Mouse (Mus musculus) CH12.LX (cell line): ENCODE data around the gene Pgam1.

Experiments used
- HCFC1 ChIP-seq: IDR thresholded peaks from 2 replicates; pipeline ENCODE4 v1.6.1; 2012; ENCODE audit warnings: low read depth, mild to moderate bottlenecking, inconsistent platforms, low read length, improper control_type of control experiment
- POLR2A ChIP-seq: IDR thresholded peaks from 2 replicates; pipeline ENCODE4 v1.6.1; 2011; ENCODE audit warnings: low read depth, mild to moderate bottlenecking, improper control_type of control experiment, low read length

DNA sequence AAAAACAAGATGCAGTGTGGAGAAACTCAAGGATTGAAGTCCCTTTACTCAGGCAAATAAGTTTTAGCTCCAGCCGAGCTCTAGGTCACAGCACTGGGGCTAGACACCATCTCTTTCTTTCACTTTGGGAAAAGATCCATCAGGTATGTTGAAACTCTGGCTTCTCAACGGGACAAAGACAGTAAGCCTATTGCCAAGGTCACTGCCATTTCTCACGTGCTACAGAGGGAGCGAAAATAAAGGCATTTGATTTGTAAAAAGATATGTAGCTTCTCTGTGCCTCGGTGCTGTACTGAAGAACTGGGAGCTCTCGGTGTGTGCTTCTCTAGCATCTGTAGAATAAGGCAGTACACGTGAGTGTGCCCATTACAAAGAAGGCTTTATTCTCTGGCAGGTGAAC is 32.1 kb downstream of the Pgam1 start:
- TF ChIP-seq HCFC1 (no peak), POLR2A (no peak)
